Mouse (Mus musculus) cerebellum, adult 2 months (tissue): ENCODE measurements around the gene Tecpr1.

Experiments
- CTCF ChIP-seq: fragments of 200-500 bp; IDR thresholded peaks from 2 replicates; pipeline ENCODE4 v1.5.1; 2011; ENCODE audit warnings: low read depth, mild to moderate bottlenecking, control low read depth, low read length, moderate library complexity, borderline replicate concordance; ENCODE audit not compliant: insufficient read depth
- POLR2A ChIP-seq: fragments of 200-500 bp; IDR thresholded peaks from 2 replicates; pipeline ENCODE4 v1.6.1; 2011; ENCODE audit warnings: low read length, control low read depth, borderline replicate concordance; ENCODE audit not compliant: insufficient read depth

DNA sequence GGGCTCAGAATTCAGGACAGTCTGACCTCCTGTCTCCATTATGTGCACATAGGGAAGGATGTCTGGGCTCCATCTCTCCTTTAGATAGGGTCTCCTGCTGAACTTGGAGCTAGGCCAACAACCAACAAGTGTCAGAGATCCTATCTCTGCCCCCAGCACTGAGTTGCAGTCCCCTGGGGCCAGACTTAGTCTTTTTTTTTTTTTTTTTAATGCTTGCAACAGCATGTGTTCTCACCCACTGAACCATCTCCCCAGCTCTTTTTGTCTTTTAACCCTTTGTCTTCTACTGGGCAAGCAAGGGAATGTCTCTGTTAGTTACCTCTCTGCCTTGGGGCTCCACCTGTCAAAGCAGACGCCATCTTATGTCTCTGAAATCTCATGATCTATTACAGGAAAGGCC is 15.6 kb upstream of the Tecpr1 start:
- TF ChIP-seq POLR2A: no peak
- no peak for TF ChIP-seq CTCF
